Mouse (Mus musculus): ENCODE measurements around the gene Atp9a.

The Atp9a gene

GRCm38 (mm10) chr2:168740496-168740895 is 1.7 kb downstream of the Atp9a start:
- no peak for ATAC-seq (ENCODE audit: low TSS enrichment)

- no peak for ATAC-seq (ENCODE audit: low TSS enrichment)
These were observed 3.4 kb downstream of the Atp9a start for GRCm38 (mm10) chr2:168738854-168739253.

- ATAC-seq (ENCODE audit: low TSS enrichment) = no peak
These were observed 4.3 kb downstream of the Atp9a start for GRCm38 (mm10) chr2:168737878-168738277.

- peak; percentile 58; the same call in 1 of the 2 replicates for ATAC-seq (ENCODE audit: low TSS enrichment)
These were observed 8.2 kb downstream of the Atp9a start for GRCm38 (mm10) chr2:168734023-168734422.

GRCm38 (mm10) chr2:168731258-168731657 is 11.0 kb downstream of the Atp9a start:
- no peak for ATAC-seq (ENCODE audit: low TSS enrichment)

GRCm38 (mm10) chr2:168729736-168730135 is 12.5 kb downstream of the Atp9a start:
- ATAC-seq (ENCODE audit: low TSS enrichment) = no peak

GRCm38 (mm10) chr2:168728045-168728444 is 14.2 kb downstream of the Atp9a start:
- ATAC-seq (ENCODE audit: low TSS enrichment) = peak; percentile 35; the same call in 1 of the 2 replicates

- peak; percentile 60 for ATAC-seq (ENCODE audit: low TSS enrichment)
These were observed 16.2 kb downstream of the Atp9a start for GRCm38 (mm10) chr2:168726007-168726406.

- no peak for ATAC-seq (ENCODE audit: low TSS enrichment)
These were observed 20.9 kb downstream of the Atp9a start for GRCm38 (mm10) chr2:168721313-168721712.

GRCm38 (mm10) chr2:168719742-168720141 is 22.5 kb downstream of the Atp9a start:
- no peak for ATAC-seq (ENCODE audit: low TSS enrichment)

- no peak for ATAC-seq (ENCODE audit: low TSS enrichment)
These were observed 23.5 kb downstream of the Atp9a start for GRCm38 (mm10) chr2:168718735-168719134.

GRCm38 (mm10) chr2:168718267-168718666 is 23.9 kb downstream of the Atp9a start:
- ATAC-seq (ENCODE audit: low TSS enrichment) = no peak

GRCm38 (mm10) chr2:168712199-168713176 is 29.7 kb downstream of the Atp9a start:
- ATAC-seq (ENCODE audit: low TSS enrichment) = peak; percentile 71

GRCm38 (mm10) chr2:168710979-168711378 is 31.2 kb downstream of the Atp9a start:
- ATAC-seq (ENCODE audit: low TSS enrichment) = no peak

GRCm38 (mm10) chr2:168707766-168708165 is 34.4 kb downstream of the Atp9a start:
- ATAC-seq (ENCODE audit: low TSS enrichment) = no peak

GRCm38 (mm10) chr2:168702266-168702665 is 39.9 kb downstream of the Atp9a start:
- peak; percentile 93 for ATAC-seq (ENCODE audit: low TSS enrichment)

GRCm38 (mm10) chr2:168695027-168695403 is 47.2 kb downstream of the Atp9a start:
- ATAC-seq (ENCODE audit: low TSS enrichment) = no peak

- ATAC-seq (ENCODE audit: low TSS enrichment) = no peak
These were observed 47.7 kb downstream of the Atp9a start for GRCm38 (mm10) chr2:168694379-168695026.

GRCm38 (mm10) chr2:168691774-168692173 is 50.4 kb downstream of the Atp9a start:
- ATAC-seq (ENCODE audit: low TSS enrichment) = peak; percentile 50; the same call in 1 of the 2 replicates

GRCm38 (mm10) chr2:168687326-168687725 is 54.9 kb downstream of the Atp9a start:
- no peak for ATAC-seq (ENCODE audit: low TSS enrichment)

- ATAC-seq (ENCODE audit: low TSS enrichment) = no peak
These were observed 56.3 kb downstream of the Atp9a start for GRCm38 (mm10) chr2:168685909-168686308.

GRCm38 (mm10) chr2:168684695-168685094 is 57.5 kb downstream of the Atp9a start:
- peak; percentile 79 for ATAC-seq (ENCODE audit: low TSS enrichment)
